Mouse (Mus musculus): ENCODE measurements around the gene Nr6a1.

GRCm38 (mm10) chr2:38782731-38783130 lies 144.8 kb downstream of the Nr6a1 start:
- TF ChIP-seq TAL1 (conservative IDR thresholded peaks at IDR 0.05; ENCODE audit: low read depth, low read length) (no peak), CTCF (IDR thresholded peaks at IDR 0.05; ENCODE audit: low read depth, low read length) (no peak), GATA1 (IDR thresholded peaks at IDR 0.05; ENCODE audit: borderline replicate concordance, low read length) (no peak), GATA2 (IDR thresholded peaks at IDR 0.05; ENCODE audit: borderline replicate concordance, low read depth, low read length) (no peak), POLR2AphosphoS5 (IDR thresholded peaks at IDR 0.05; ENCODE audit: insufficient replicate concordance, low read depth, low read length) (no peak)
